Mouse (Mus musculus): ENCODE data around the gene Slc12a7. TPM values are rescaled to one million over a fixed set of nuclear protein-coding genes. Genes with fewer than 3 reads are reported as not detected.

Slc12a7 gene
- 31.3 and 32.6 TPM in 2 replicates for polyA plus RNA-seq (2016; fragmentation: Nextera tagmentation; extraction: Ambion mirVana)

DNA sequence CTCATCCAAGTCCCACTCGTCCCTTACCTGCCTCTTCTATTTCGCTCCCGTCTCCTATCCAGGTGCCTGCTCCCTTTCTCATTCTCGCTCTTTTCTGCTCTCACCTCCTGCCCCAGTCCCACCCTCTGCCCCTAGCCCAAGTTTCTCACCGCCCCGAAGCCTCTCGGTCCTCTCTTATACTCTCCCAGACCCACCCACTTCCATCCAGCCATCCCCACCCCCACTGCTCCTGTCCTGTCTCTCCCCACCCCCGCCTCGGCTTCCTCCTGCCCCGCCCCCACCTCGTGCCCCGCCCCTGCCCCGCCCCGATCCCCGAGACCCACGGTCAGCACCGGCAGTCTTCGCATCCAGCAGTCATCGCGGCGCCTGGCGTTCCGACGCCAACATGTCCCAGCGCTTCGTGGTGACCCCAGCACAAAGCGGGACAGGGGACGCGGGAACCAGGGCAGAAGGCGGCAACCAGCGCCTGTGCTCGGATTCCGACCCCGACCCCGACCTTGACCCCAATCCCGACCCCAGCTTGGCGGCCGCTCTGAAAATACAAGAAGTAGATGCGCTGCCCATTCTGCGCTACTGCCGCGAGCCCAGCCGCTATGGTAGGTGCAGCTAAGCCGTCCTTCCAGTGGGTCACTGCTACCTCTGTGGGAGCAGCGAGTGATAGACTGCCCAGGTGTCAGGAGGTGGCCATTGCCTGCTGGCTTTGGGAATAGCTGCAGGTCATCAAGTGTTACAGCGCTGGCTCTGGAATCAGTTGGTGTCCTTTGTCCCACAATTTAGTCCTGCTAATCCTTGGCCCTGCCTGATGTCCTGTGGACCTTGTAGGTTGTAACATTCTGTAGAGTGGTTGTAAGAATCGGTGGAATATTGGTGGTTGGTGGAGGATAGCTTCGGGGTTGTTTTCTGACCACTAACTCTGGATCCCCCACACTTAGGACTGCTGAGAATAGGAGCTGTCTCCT is at the start of gene Slc12a7:
Gene Slc12a7 (plus strand): TSS at position 353 of the 959 bp plus-strand sequence.
- H3K27me3 ChIP-seq (replicated peaks), result peaks cover 22% of the 10 kb centered on the region
- peak within 1 kb of the TSS; percentile 80 for H3K4me2 ChIP-seq (replicated peaks)
- H3K4me1 ChIP-seq, result peaks cover 12% of the 10 kb centered on the region; the same call in 1 of the 2 replicates
- H3K9me3 ChIP-seq, result no peaks in the 10 kb centered on the region
- no peak within 1 kb of the TSS for H3K27ac ChIP-seq
- ATAC-seq (ENCODE audit: low FRiP score, low read depth), result peak; percentile 71
- WGBS, result 5% methylated on average over 47 of the region's 48 CpGs
- H3K4me3 ChIP-seq, result peak within 1 kb of the TSS; percentile 33
- peak within 1 kb of the TSS; percentile 55 for H3K9ac ChIP-seq
- H3K36me3 ChIP-seq, result no peaks in the 10 kb centered on the region

DNA sequence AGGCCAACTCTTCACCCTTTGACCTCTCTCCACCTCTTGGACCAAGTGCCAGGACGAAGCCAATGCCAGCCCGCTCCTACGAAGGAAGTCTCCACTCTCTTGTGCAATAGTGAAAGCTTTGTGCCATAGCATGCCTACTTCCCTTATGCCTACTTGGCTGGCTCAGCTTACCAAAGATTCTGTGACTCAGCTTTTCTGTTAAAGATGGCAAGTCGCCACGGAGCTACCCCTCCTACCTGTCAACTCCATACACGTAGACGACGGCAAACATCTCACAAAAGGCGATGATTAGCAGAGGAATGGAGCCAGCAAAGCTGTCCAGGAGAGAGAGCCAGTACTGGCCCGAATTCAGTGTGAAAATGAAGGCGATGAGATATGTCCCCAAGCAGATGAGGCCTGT is 49.2 kb upstream of the Slc12a7 start:
- H3K4me2 ChIP-seq (replicated peaks), result no peak overlapping the region
- WGBS, result 89% methylated on average over 11 of the region's 11 CpGs
- no peak for ATAC-seq (ENCODE audit: low FRiP score, low read depth)
- H3K4me1 ChIP-seq, result no peaks in the 10 kb centered on the region
- H3K27ac ChIP-seq, result no peak overlapping the region
- no peak overlapping the region for H3K9ac ChIP-seq
- no peaks in the 10 kb centered on the region for H3K27me3 ChIP-seq (replicated peaks)
- no peak overlapping the region for H3K4me3 ChIP-seq
- no peaks in the 10 kb centered on the region for H3K9me3 ChIP-seq
- no peaks in the 10 kb centered on the region for H3K36me3 ChIP-seq

DNA sequence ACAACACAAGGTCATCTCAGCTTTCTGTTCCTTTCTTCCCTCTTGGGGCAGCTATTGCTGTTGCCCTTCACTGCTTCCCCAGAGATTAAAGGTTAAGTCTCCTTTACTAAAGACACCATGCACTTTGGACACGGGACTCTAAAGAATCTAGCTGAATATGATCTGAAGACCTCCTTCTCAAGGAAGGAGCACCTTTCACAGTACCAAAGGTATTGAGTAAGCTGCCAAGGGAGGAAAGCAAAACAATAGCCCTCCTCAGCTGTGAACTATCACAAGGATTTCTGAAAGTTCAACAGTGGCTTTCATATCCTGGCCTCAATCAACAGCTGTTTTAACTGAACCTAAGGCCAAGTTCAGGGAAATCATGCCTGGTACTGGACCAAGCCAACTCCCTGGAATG is 48.5 kb upstream of the Slc12a7 start:
- Histone ChIP-seq H3K9me3 (no peaks in the 10 kb centered on the region), H3K4me1 (no peaks in the 10 kb centered on the region), H3K4me3 (no peak overlapping the region), H3K9ac (no peak overlapping the region), H3K36me3 (no peaks in the 10 kb centered on the region), H3K4me2 (replicated peaks) (no peak overlapping the region), H3K27ac (no peak overlapping the region), H3K27me3 (replicated peaks) (no peaks in the 10 kb centered on the region)
- no peak for ATAC-seq (ENCODE audit: low FRiP score, low read depth)
- WGBS, result 84% methylated on average over 1 of the region's 1 CpGs

DNA sequence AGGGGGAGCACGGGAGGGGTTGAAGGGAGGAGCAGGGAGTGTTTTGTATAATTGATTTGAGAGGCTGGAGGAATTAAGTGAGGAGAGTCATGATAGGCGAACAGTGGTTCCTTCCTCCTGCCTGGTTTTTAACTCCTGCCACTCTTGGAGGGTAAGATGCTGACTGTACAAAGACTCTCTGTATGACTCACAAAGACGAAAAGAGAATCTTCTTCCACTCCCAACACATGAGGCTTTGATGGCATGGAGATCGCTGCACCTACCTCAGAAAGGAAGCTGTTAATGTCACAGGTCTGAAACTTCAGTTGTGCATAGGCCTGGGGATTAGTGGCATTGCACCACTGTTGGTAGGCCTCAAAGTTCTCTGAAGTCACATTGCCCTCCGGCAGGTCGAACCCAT is 47.4 kb upstream of the Slc12a7 start:
- Histone ChIP-seq H3K9ac (no peak overlapping the region), H3K27ac (no peak overlapping the region), H3K9me3 (no peaks in the 10 kb centered on the region), H3K27me3 (replicated peaks) (no peaks in the 10 kb centered on the region), H3K4me2 (replicated peaks) (no peak overlapping the region), H3K36me3 (no peaks in the 10 kb centered on the region), H3K4me1 (no peaks in the 10 kb centered on the region), H3K4me3 (no peak overlapping the region)
- whole genome bisulfite sequencing, result 89% methylated on average over 6 of the region's 6 CpGs
- ATAC-seq (ENCODE audit: low FRiP score, low read depth), result no peak

DNA sequence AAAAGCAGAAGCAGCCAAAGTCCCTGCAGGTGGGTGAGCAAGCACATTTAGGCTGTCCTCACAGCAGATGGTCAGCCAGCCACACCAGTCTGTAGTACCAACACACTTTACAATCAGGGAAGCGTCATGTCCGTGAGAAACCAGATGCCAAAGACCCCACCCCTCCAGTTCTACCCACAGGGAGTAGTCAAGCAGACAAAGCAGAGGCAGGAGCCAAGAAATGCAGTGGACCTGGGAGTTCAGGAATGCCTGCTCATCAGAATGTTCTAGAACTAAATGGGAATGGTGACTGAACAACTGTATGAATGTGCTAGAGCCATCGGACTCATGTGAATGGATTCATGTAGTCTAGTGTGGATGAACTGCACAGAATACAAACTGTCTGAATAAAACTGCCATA is 45.3 kb upstream of the Slc12a7 start:
- Histone ChIP-seq H3K4me2 (replicated peaks) (no peak overlapping the region), H3K9me3 (no peaks in the 10 kb centered on the region), H3K4me1 (no peaks in the 10 kb centered on the region), H3K9ac (no peak overlapping the region), H3K4me3 (no peak overlapping the region), H3K27me3 (replicated peaks) (no peaks in the 10 kb centered on the region), H3K36me3 (no peaks in the 10 kb centered on the region), H3K27ac (no peak overlapping the region)
- WGBS, result 61% methylated on average over 3 of the region's 3 CpGs
- no peak for ATAC-seq (ENCODE audit: low FRiP score, low read depth)

DNA sequence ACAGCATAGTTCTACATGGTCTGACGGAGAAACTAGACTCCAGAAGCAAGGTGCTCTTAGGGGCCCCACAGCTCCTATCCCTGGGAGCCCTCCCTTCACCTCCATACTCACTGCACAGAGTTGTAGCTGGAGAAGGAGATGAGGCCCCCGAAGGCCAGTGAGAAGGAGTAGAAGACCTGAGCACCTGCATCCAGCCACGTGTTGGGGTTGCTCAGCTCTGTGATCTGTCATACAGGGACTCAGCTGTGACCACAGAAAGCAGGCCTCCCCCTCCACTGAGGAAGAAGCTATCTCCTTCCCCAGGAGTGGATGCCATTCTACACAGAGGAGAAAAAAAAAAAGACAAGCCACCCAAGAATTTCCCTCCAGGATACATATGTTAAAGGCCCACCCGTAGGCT is 44.0 kb upstream of the Slc12a7 start:
- Histone ChIP-seq H3K4me3 (no peak overlapping the region), H3K9me3 (no peaks in the 10 kb centered on the region), H3K27ac (no peak overlapping the region), H3K36me3 (no peaks in the 10 kb centered on the region), H3K9ac (no peak overlapping the region), H3K4me1 (no peaks in the 10 kb centered on the region), H3K27me3 (replicated peaks) (no peaks in the 10 kb centered on the region), H3K4me2 (replicated peaks) (no peak overlapping the region)
- ATAC-seq (ENCODE audit: low FRiP score, low read depth), result no peak
- 86% methylated on average over 4 of the region's 4 CpGs for WGBS

DNA sequence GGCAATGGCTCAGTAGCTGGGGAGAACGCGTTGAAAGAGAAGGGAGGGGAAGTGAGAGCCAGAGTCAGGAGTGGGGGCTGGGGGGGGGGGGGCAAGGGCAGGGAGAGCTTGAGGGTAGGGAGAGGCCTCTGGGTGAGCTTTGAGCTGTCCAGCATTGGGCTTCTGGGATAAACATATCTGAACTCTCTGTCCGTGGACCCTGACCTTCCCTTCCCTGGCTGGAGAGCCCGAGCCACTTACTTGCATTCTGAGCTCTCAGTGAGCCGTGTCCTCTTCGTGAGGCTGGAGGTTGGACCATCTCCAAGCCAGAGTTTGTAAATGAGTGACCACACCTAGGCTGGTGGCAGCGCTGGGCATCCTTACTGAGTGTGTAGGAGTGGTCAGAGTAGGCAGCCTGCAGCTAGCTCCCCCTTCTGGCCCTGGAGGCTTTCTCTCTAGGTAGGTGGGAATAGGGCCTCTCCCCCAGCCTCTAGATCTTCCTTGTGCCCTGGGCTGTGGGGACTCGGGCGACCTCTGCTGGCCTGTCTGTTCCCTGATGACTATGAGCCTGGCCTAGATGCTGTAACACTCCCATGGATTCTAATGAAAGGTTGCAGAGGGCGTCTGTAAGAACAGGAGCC is 40.5 kb upstream of the Slc12a7 start:
- Histone ChIP-seq H3K4me2 (replicated peaks) (0 out of 2 replicates have a peak overlapping the region, but pooled peaks have one; percentile 3), H3K27me3 (replicated peaks) (no peaks in the 10 kb centered on the region), H3K9me3 (no peaks in the 10 kb centered on the region), H3K36me3 (no peaks in the 10 kb centered on the region), H3K4me1 (no peaks in the 10 kb centered on the region), H3K27ac (no peak overlapping the region), H3K4me3 (no peak overlapping the region), H3K9ac (no peak overlapping the region)
- 36% methylated on average over 10 of the region's 10 CpGs for WGBS
- peak; percentile 81 for ATAC-seq (ENCODE audit: low FRiP score, low read depth)

DNA sequence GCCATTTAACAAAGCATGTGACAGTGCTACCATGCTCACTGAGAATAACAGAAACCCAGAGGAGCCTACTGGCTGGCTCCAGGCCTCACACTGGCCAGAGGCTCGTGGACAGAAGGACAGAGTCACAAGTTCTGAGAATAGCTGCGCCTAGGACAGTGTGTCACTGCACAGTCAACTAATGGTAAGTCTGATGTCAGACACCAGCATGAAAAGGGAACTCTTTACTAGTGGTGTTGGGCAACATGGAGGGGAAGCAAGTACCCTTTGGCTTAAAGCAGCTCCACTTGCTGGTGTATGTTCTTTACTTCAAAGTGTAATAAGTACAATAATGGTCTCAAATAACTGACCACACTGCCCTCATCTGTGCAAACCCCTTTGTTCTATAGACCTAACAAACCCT is 39.6 kb upstream of the Slc12a7 start:
- H3K9me3 ChIP-seq, result no peaks in the 10 kb centered on the region
- WGBS, result 75% methylated on average over 2 of the region's 2 CpGs
- no peak overlapping the region for H3K27ac ChIP-seq
- no peak overlapping the region for H3K9ac ChIP-seq
- H3K4me2 ChIP-seq (replicated peaks), result no peak overlapping the region
- H3K27me3 ChIP-seq (replicated peaks), result no peaks in the 10 kb centered on the region
- H3K36me3 ChIP-seq, result no peaks in the 10 kb centered on the region
- H3K4me3 ChIP-seq, result no peak overlapping the region
- no peak for ATAC-seq (ENCODE audit: low FRiP score, low read depth)
- no peaks in the 10 kb centered on the region for H3K4me1 ChIP-seq

DNA sequence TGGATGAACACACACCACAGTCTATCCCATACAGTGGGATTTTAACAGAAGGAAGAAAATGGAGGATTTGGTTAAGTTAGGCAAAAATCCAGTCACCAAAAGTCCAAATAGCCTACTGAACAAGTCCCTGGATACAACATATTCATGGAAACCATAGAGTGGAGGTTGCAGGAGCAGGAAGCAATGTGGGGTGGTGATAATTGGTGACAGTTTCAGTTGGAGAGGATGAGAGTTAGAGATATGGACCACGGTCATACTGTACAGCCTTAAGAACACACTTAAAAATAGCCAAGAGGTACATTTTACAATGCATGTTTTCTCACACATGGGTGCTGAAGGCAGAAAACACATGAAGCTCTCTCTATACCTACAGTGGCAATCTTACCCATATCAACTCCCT is 37.9 kb upstream of the Slc12a7 start:
- 88% methylated on average over 1 of the region's 1 CpGs for WGBS
- H3K9ac ChIP-seq, result no peak overlapping the region
- H3K4me1 ChIP-seq, result no peaks in the 10 kb centered on the region
- H3K27me3 ChIP-seq (replicated peaks), result no peaks in the 10 kb centered on the region
- no peak overlapping the region for H3K4me3 ChIP-seq
- ATAC-seq (ENCODE audit: low FRiP score, low read depth), result no peak
- no peaks in the 10 kb centered on the region for H3K9me3 ChIP-seq
- H3K36me3 ChIP-seq, result no peaks in the 10 kb centered on the region
- no peak overlapping the region for H3K4me2 ChIP-seq (replicated peaks)
- H3K27ac ChIP-seq, result no peak overlapping the region

DNA sequence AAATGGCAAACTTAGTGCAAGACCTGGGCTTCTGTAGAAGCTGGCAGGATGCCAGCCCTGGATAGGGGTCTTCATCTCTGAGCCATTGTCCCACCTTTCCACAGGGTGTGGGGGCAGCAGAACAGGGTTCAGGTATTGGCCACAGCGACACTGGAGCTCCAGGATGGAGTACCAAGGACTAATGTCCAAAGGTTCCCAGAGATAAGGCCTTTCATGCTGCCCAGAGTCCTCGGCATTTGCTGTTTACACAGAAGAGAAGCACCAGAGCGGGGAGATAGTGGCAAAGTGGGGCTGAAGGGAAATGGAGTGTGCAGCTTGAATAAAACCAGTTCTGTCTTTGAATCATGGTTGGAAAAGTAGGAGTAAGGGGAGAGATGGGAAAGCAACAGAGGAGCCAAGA is 36.4 kb upstream of the Slc12a7 start:
- H3K4me2 ChIP-seq (replicated peaks), result no peak overlapping the region
- H3K4me1 ChIP-seq, result no peaks in the 10 kb centered on the region
- H3K27me3 ChIP-seq (replicated peaks), result no peaks in the 10 kb centered on the region
- H3K9ac ChIP-seq, result no peak overlapping the region
- no peak overlapping the region for H3K27ac ChIP-seq
- H3K9me3 ChIP-seq, result no peaks in the 10 kb centered on the region
- H3K4me3 ChIP-seq, result no peak overlapping the region
- no peaks in the 10 kb centered on the region for H3K36me3 ChIP-seq
- WGBS, result 77% methylated on average over 3 of the region's 3 CpGs
- no peak for ATAC-seq (ENCODE audit: low FRiP score, low read depth)

DNA sequence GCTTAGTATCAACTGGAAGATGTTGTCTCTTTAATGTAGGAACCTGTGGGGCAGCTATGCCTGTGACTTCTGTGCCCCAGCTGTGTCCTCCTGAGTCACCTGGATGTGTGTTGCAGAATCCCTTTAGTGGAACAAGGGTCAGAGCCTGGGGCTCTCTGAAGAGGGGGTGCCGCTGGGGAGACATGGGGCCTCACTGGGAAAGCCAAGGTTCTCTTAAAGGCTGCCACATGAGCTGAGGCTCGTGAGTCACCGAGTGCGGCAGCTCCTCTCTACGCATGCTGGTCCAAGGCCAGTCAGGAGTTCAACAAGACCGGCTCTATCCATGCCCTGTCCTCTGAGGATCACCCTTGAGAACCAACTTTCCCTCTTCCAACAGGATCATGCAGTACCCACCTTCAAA is 33.2 kb upstream of the Slc12a7 start:
- no peaks in the 10 kb centered on the region for H3K4me1 ChIP-seq
- H3K4me2 ChIP-seq (replicated peaks), result no peak overlapping the region
- no peak overlapping the region for H3K27ac ChIP-seq
- no peak for ATAC-seq (ENCODE audit: low FRiP score, low read depth)
- 90% methylated on average over 6 of the region's 6 CpGs for WGBS
- H3K9me3 ChIP-seq, result no peaks in the 10 kb centered on the region
- no peak overlapping the region for H3K4me3 ChIP-seq
- no peaks in the 10 kb centered on the region for H3K36me3 ChIP-seq
- H3K9ac ChIP-seq, result no peak overlapping the region
- H3K27me3 ChIP-seq (replicated peaks), result no peaks in the 10 kb centered on the region

DNA sequence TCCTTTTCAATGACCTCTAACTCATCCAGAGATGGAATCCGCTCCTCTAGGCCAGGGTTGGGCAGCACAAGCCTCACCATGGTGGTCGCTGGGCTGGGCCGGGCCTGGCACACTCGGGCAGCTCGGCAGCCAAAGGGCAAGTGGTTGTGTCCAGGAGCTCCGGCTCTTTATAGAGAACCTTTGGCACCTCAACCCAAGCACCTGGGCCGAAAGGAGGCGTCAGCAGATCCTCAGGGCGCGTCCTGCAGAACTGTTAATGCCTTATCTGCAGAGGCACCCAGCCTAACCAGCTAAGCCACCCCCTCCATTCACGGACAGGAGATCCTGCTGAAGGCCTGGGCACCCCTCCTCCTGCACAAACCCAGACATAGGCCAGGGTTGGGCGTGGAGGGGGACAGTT is 32.3 kb upstream of the Slc12a7 start:
- 89% methylated on average over 12 of the region's 12 CpGs for WGBS
- no peak for ATAC-seq (ENCODE audit: low FRiP score, low read depth)
- H3K4me2 ChIP-seq (replicated peaks), result no peak overlapping the region
- H3K9me3 ChIP-seq, result no peaks in the 10 kb centered on the region
- no peak overlapping the region for H3K27ac ChIP-seq
- no peaks in the 10 kb centered on the region for H3K4me1 ChIP-seq
- no peaks in the 10 kb centered on the region for H3K27me3 ChIP-seq (replicated peaks)
- H3K4me3 ChIP-seq, result no peak overlapping the region
- no peaks in the 10 kb centered on the region for H3K36me3 ChIP-seq
- no peak overlapping the region for H3K9ac ChIP-seq
